Mouse (Mus musculus): ENCODE measurements around the gene Fhdc1.

Gene Fhdc1

GRCm38 (mm10) chr3:84430152-84430551 is 50.1 kb downstream of the Fhdc1 start:
- no peak for DNase-seq

- peak; percentile 59 to 61 for DNase-seq
These were observed 51.1 kb downstream of the Fhdc1 start for GRCm38 (mm10) chr3:84428994-84429725.

GRCm38 (mm10) chr3:84427779-84428178 is 52.5 kb downstream of the Fhdc1 start:
- DNase-seq, result no peak

- DNase-seq, result no peak
These were observed 57.9 kb downstream of the Fhdc1 start for GRCm38 (mm10) chr3:84422340-84422739.

- no peak for DNase-seq
These were observed 66.4 kb downstream of the Fhdc1 start for GRCm38 (mm10) chr3:84413868-84414267.

GRCm38 (mm10) chr3:84412920-84413319 is 67.3 kb downstream of the Fhdc1 start:
- DNase-seq, result no peak

GRCm38 (mm10) chr3:84409474-84409862 is 70.8 kb downstream of the Fhdc1 start:
- no peak for DNase-seq

GRCm38 (mm10) chr3:84408756-84409473 is 71.3 kb downstream of the Fhdc1 start:
- no peak for DNase-seq

GRCm38 (mm10) chr3:84405523-84405922 is 74.7 kb downstream of the Fhdc1 start:
- no peak for DNase-seq

- no peak for DNase-seq
These were observed 76.8 kb downstream of the Fhdc1 start for GRCm38 (mm10) chr3:84403389-84403788.

- DNase-seq, result no peak
These were observed 77.5 kb downstream of the Fhdc1 start for GRCm38 (mm10) chr3:84402716-84403115.

- no peak for DNase-seq
These were observed 82.3 kb downstream of the Fhdc1 start for GRCm38 (mm10) chr3:84397976-84398375.

GRCm38 (mm10) chr3:84396240-84396639 is 84.0 kb downstream of the Fhdc1 start:
- DNase-seq, result no peak

GRCm38 (mm10) chr3:84395840-84396239 is 84.4 kb downstream of the Fhdc1 start:
- no peak for DNase-seq

GRCm38 (mm10) chr3:84394841-84395447 is 85.3 kb downstream of the Fhdc1 start:
- DNase-seq, result no peak
